ENCODE assay signal across 9 mouse cellular contexts in genomic region chr11:50376156-50376790, GRCm38 (mm10). TPM values are rescaled to one million over a fixed set of nuclear protein-coding genes. Genes with fewer than 3 reads are reported as not detected.
A peak's percentile ranks its signal among the peaks of the same experiment; 100 is the strongest.
DNase-seq lines count a peak whose midpoint lies in the region; ATAC-seq and TF ChIP-seq lines count a peak whose summit lies in the region.
"Had no signal": no experiment of that assay in that cellular context is flagged by ENCODE, and none has a peak within 500 bp of the region (broad histone marks: within the 10 kb centered on the region; RNA-seq: fewer than 3 reads in every experiment).

No protein-coding gene starts in this region.

- no peak for TF ChIP-seq POLR2A in limb, embryonic 14.5 days (IDR thresholded peaks at IDR 0.05; ENCODE audit: borderline replicate concordance, extremely low read depth, insufficient read depth, insufficient read length)

- peaks cover 10% of the 10 kb centered on the region for H3K4me1 ChIP-seq in lung, embryonic 14.5 days (ENCODE audit: insufficient read depth)
- H3K4me1 ChIP-seq in embryonic facial prominence, embryonic 15.5 days: peaks cover 24% of the 10 kb centered on the region
- H3K4me1 ChIP-seq in limb, embryonic 14.5 days (ENCODE audit: control insufficient read depth, insufficient read depth, low read length): peaks cover 16% of the 10 kb centered on the region
- peaks cover 8% of the 10 kb centered on the region for H3K4me1 ChIP-seq in stomach, embryonic 15.5 days

- peak overlapping the region; percentile 100 for H3K27ac ChIP-seq in lung, embryonic 14.5 days (ENCODE audit: low read depth)
- H3K27ac ChIP-seq in embryonic facial prominence, embryonic 15.5 days (replicated peaks): peak overlapping the region; percentile 100
- H3K27ac ChIP-seq in limb, embryonic 14.5 days (replicated peaks; ENCODE audit: low read depth, low read length): peak overlapping the region; percentile 98
- peak overlapping the region; percentile 100 for H3K27ac ChIP-seq in stomach, embryonic 15.5 days

- H3K4me2 ChIP-seq in lung, embryonic 14.5 days: peak overlapping the region; percentile 95
- H3K4me2 ChIP-seq in embryonic facial prominence, embryonic 15.5 days (replicated peaks): peak overlapping the region; percentile 90
- H3K4me2 ChIP-seq in limb, embryonic 14.5 days (replicated peaks; ENCODE audit: low read depth, low read length, severe bottlenecking): peak overlapping the region; percentile 77
- peak overlapping the region; percentile 95 for H3K4me2 ChIP-seq in stomach, embryonic 15.5 days

- H3K27me3 ChIP-seq in lung, embryonic 14.5 days (ENCODE audit: insufficient read depth, low read length): no peaks in the 10 kb centered on the region
- no peaks in the 10 kb centered on the region for H3K27me3 ChIP-seq in embryonic facial prominence, embryonic 15.5 days
- no peaks in the 10 kb centered on the region for H3K27me3 ChIP-seq in limb, embryonic 14.5 days (ENCODE audit: control insufficient read depth, insufficient read depth, low read length)
- H3K27me3 ChIP-seq in stomach, embryonic 15.5 days (replicated peaks): no peaks in the 10 kb centered on the region

- no peak for DNase-seq in lung, embryonic 14.5 days
- no peak for DNase-seq in lung, postnatal 14 days
- DNase-seq in limb, embryonic 14.5 days (ENCODE audit: low spot score): no peak
- no peak for DNase-seq in adrenal gland, adult (ENCODE audit: inconsistent age in 2 of 2, low spot score in 1 of 2)
- no peak for DNase-seq in adrenal gland, adult 8-10 months
- no peak for DNase-seq in urinary bladder, adult 18-20 months (ENCODE audit: low spot score in 2 of 2)

- H3K9me3 ChIP-seq in lung, embryonic 14.5 days (ENCODE audit: low read depth, low read length): no peaks in the 10 kb centered on the region
- no peaks in the 10 kb centered on the region for H3K9me3 ChIP-seq in embryonic facial prominence, embryonic 15.5 days (replicated peaks)
- no peaks in the 10 kb centered on the region for H3K9me3 ChIP-seq in limb, embryonic 14.5 days (ENCODE audit: control insufficient read depth, low read length)
- no peaks in the 10 kb centered on the region for H3K9me3 ChIP-seq in stomach, embryonic 15.5 days

- H3K36me3 ChIP-seq in lung, embryonic 14.5 days (ENCODE audit: insufficient read depth): peaks cover 22% of the 10 kb centered on the region
- H3K36me3 ChIP-seq in embryonic facial prominence, embryonic 15.5 days: peaks cover 4% of the 10 kb centered on the region
- H3K36me3 ChIP-seq in limb, embryonic 14.5 days (ENCODE audit: control insufficient read depth, insufficient read depth, low read length): peaks cover 21% of the 10 kb centered on the region
- peaks cover 8% of the 10 kb centered on the region; the same call in 1 of the 2 replicates for H3K36me3 ChIP-seq in stomach, embryonic 15.5 days

- H3K4me3 ChIP-seq in lung, embryonic 14.5 days (ENCODE audit: low read depth, low read length): peak overlapping the region; percentile 96
- H3K4me3 ChIP-seq in embryonic facial prominence, embryonic 15.5 days (replicated peaks): peak overlapping the region; percentile 82
- peak overlapping the region; percentile 63 for H3K4me3 ChIP-seq in limb, embryonic 14.5 days (replicated peaks; ENCODE audit: low read length)
- peak overlapping the region; percentile 99 for H3K4me3 ChIP-seq in stomach, embryonic 15.5 days (replicated peaks)

- peak overlapping the region; percentile 87 for H3K9ac ChIP-seq in lung, embryonic 14.5 days
- H3K9ac ChIP-seq in embryonic facial prominence, embryonic 15.5 days: peak overlapping the region; percentile 50
- H3K9ac ChIP-seq in limb, embryonic 14.5 days (ENCODE audit: low read depth, low read length, severe bottlenecking): peak overlapping the region; percentile 87
- H3K9ac ChIP-seq in stomach, embryonic 15.5 days: peak overlapping the region; percentile 70; the same call in 1 of the 2 replicates

- 23% methylated on average over 10 of the region's 10 CpGs for WGBS in lung, embryonic 14.5 days
- 20% methylated on average over 10 of the region's 10 CpGs for WGBS in embryonic facial prominence, embryonic 15.5 days
- WGBS in limb, embryonic 14.5 days: 19% methylated on average over 10 of the region's 10 CpGs
- WGBS in stomach, embryonic 15.5 days: 27% methylated on average over 10 of the region's 10 CpGs

- no peak for ATAC-seq in lung, embryonic 14.5 days (ENCODE audit: insufficient read depth)
- ATAC-seq in embryonic facial prominence, embryonic 15.5 days (ENCODE audit: insufficient number of reproducible peaks, low FRiP score, low TSS enrichment, low read depth): no peak
- no peak for ATAC-seq in limb, embryonic 14.5 days (ENCODE audit: low FRiP score, low read depth)
- no peak for ATAC-seq in stomach, embryonic 15.5 days (ENCODE audit: insufficient read depth, low FRiP score, low read depth)

- no peak for TF ChIP-seq CTCF in lung, embryonic 14.5 days (IDR thresholded peaks at IDR 0.05; ENCODE audit: low read depth)

RNA-seq across cellular contexts. Expression of gene Hnrnph1, which starts 0.5 kb away (rescaled TPM):
- 573 and 582 TPM in 2 replicates for polyA plus RNA-seq in lung, embryonic 14.5 days (2014; fragmentation: Nextera tagmentation; extraction: Ambion mirVana)
- 400 and 410 TPM in 2 replicates for polyA plus RNA-seq in embryonic facial prominence, embryonic 15.5 days (2015; fragmentation: Nextera tagmentation; extraction: Ambion mirVana)
- 769 and 778 TPM in 2 replicates for polyA plus RNA-seq in limb, embryonic 14.5 days (2012; rRNA removed)
- 453 and 466 TPM in 2 replicates for polyA plus RNA-seq in limb, embryonic 14.5 days (2014; fragmentation: Nextera tagmentation; extraction: Ambion mirVana)
- 363 and 370 TPM in 2 replicates for polyA plus RNA-seq in stomach, embryonic 15.5 days (2015; fragmentation: Nextera tagmentation; extraction: Ambion mirVana)
- 100 to 1,000 TPM; 165 to 402 (median 286) TPM for total RNA-seq in adrenal gland, adult 8-10 months (2022)

RNA-seq across cellular contexts. Expression of gene Cby3, which starts 22.0 kb away (rescaled TPM):
- polyA plus RNA-seq in lung, embryonic 14.5 days (2014; fragmentation: Nextera tagmentation; extraction: Ambion mirVana): 0.37 and 0.66 TPM in 2 replicates
- polyA plus RNA-seq in embryonic facial prominence, embryonic 15.5 days (2015; fragmentation: Nextera tagmentation; extraction: Ambion mirVana): 0.24 and 0.25 TPM in 2 replicates
- polyA plus RNA-seq in limb, embryonic 14.5 days (2012; rRNA removed): 0.16 TPM in 1 of 2 replicates, not detected in the other
- 0.47 TPM in 1 of 2 replicates, not detected in the other for polyA plus RNA-seq in limb, embryonic 14.5 days (2014; fragmentation: Nextera tagmentation; extraction: Ambion mirVana)
- polyA plus RNA-seq in stomach, embryonic 15.5 days (2015; fragmentation: Nextera tagmentation; extraction: Ambion mirVana): 0.32 and 0.53 TPM in 2 replicates
- not detected for total RNA-seq in adrenal gland, adult 8-10 months (2022)
- total RNA-seq: common myeloid progenitor, adult 5-6 weeks had no signal

RNA-seq across cellular contexts. Expression of gene Canx, which starts 50.8 kb away (rescaled TPM):
- polyA plus RNA-seq in lung, embryonic 14.5 days (2014; fragmentation: Nextera tagmentation; extraction: Ambion mirVana): 269 and 282 TPM in 2 replicates
- 284 and 286 TPM in 2 replicates for polyA plus RNA-seq in embryonic facial prominence, embryonic 15.5 days (2015; fragmentation: Nextera tagmentation; extraction: Ambion mirVana)
- polyA plus RNA-seq in limb, embryonic 14.5 days (2012; rRNA removed): 150 and 208 TPM in 2 replicates
- polyA plus RNA-seq in limb, embryonic 14.5 days (2014; fragmentation: Nextera tagmentation; extraction: Ambion mirVana): 232 and 244 TPM in 2 replicates
- 334 and 361 TPM in 2 replicates for polyA plus RNA-seq in stomach, embryonic 15.5 days (2015; fragmentation: Nextera tagmentation; extraction: Ambion mirVana)
- 100 to 1,000 TPM; 459 to 558 (median 506) TPM for total RNA-seq in adrenal gland, adult 8-10 months (2022)

RNA-seq across cellular contexts. Expression of gene Rufy1, which starts 54.7 kb away (rescaled TPM):
- polyA plus RNA-seq in lung, embryonic 14.5 days (2014; fragmentation: Nextera tagmentation; extraction: Ambion mirVana): 24.4 and 25.9 TPM in 2 replicates
- 27.0 and 28.3 TPM in 2 replicates for polyA plus RNA-seq in embryonic facial prominence, embryonic 15.5 days (2015; fragmentation: Nextera tagmentation; extraction: Ambion mirVana)
- 16.5 and 20.3 TPM in 2 replicates for polyA plus RNA-seq in limb, embryonic 14.5 days (2012; rRNA removed)
- 24.9 and 26.9 TPM in 2 replicates for polyA plus RNA-seq in limb, embryonic 14.5 days (2014; fragmentation: Nextera tagmentation; extraction: Ambion mirVana)
- polyA plus RNA-seq in stomach, embryonic 15.5 days (2015; fragmentation: Nextera tagmentation; extraction: Ambion mirVana): 20.5 and 20.7 TPM in 2 replicates
- 10 to 100 TPM; 41.9 to 56.9 (median 49.4) TPM for total RNA-seq in adrenal gland, adult 8-10 months (2022)
